Comparison of ENCODE assay signal across 8 mouse cellular contexts in genomic region chr3:94837959-94838496, GRCm38 (mm10). TPM values are rescaled to one million over a fixed set of nuclear protein-coding genes. Genes with fewer than 3 reads are reported as not detected.
DNase-seq lines count a peak whose midpoint lies in the region; ATAC-seq and TF ChIP-seq lines count a peak whose summit lies in the region.

No protein-coding gene starts in this region.

- H3K27ac ChIP-seq in embryonic facial prominence, embryonic 14.5 days (replicated peaks; ENCODE audit: low read depth, low read length), result peak overlapping the region; percentile 99
- peak overlapping the region; percentile 99 for H3K27ac ChIP-seq in heart, embryonic 10.5 days
- peak overlapping the region; percentile 97 for H3K27ac ChIP-seq in kidney, embryonic 14.5 days (ENCODE audit: low read depth, low read length)
- peak overlapping the region; percentile 98 for H3K27ac ChIP-seq in limb, embryonic 15.5 days
- H3K27ac ChIP-seq in midbrain, postnatal 0 days (ENCODE audit: low read depth, low read length), result peak overlapping the region; percentile 100

- TF ChIP-seq CTCF in midbrain, postnatal 0 days (IDR thresholded peaks at IDR 0.05), result 0 out of 2 replicates have a peak, but pooled peaks have one; percentile 5

- H3K9ac ChIP-seq in embryonic facial prominence, embryonic 14.5 days (ENCODE audit: low read depth, low read length), result peak overlapping the region; percentile 95
- peak overlapping the region; percentile 94 for H3K9ac ChIP-seq in kidney, embryonic 14.5 days (ENCODE audit: low read depth, low read length)
- peak overlapping the region; percentile 78 for H3K9ac ChIP-seq in limb, embryonic 15.5 days
- peak overlapping the region; percentile 99 for H3K9ac ChIP-seq in midbrain, postnatal 0 days (replicated peaks; ENCODE audit: low read length, poor library complexity, severe bottlenecking)

- peak overlapping the region; percentile 69 for H3K4me2 ChIP-seq in embryonic facial prominence, embryonic 14.5 days (ENCODE audit: low read depth, low read length)
- peak overlapping the region; percentile 76 for H3K4me2 ChIP-seq in kidney, embryonic 14.5 days (replicated peaks; ENCODE audit: low read depth, low read length)
- H3K4me2 ChIP-seq in limb, embryonic 15.5 days, result peak overlapping the region; percentile 61
- peak overlapping the region; percentile 56 for H3K4me2 ChIP-seq in midbrain, postnatal 0 days (ENCODE audit: low read depth, low read length, poor library complexity, severe bottlenecking)

- H3K36me3 ChIP-seq in embryonic facial prominence, embryonic 14.5 days (ENCODE audit: control insufficient read depth, insufficient read depth, low read length), result no peaks in the 10 kb centered on the region
- H3K36me3 ChIP-seq in heart, embryonic 10.5 days, result no peaks in the 10 kb centered on the region
- no peaks in the 10 kb centered on the region for H3K36me3 ChIP-seq in kidney, embryonic 14.5 days (ENCODE audit: control insufficient read depth, insufficient read depth, low read length)
- no peaks in the 10 kb centered on the region for H3K36me3 ChIP-seq in limb, embryonic 15.5 days
- H3K36me3 ChIP-seq in midbrain, postnatal 0 days (ENCODE audit: insufficient read depth, low read length), result no peaks in the 10 kb centered on the region

- H3K4me1 ChIP-seq in embryonic facial prominence, embryonic 14.5 days (ENCODE audit: control insufficient read depth, insufficient read depth, low read length), result peaks cover 7% of the 10 kb centered on the region
- peaks cover 17% of the 10 kb centered on the region for H3K4me1 ChIP-seq in heart, embryonic 10.5 days
- H3K4me1 ChIP-seq in kidney, embryonic 14.5 days (ENCODE audit: control insufficient read depth, insufficient read depth, low read length), result peaks cover 13% of the 10 kb centered on the region; the same call in 1 of the 2 replicates
- H3K4me1 ChIP-seq in limb, embryonic 15.5 days, result 0 out of 2 replicates have a peak, but pooled peaks cover 4% of the 10 kb centered on the region
- no peaks in the 10 kb centered on the region for H3K4me1 ChIP-seq in midbrain, postnatal 0 days (ENCODE audit: insufficient read depth, low read length)

- peak; percentile 84 for DNase-seq in A20 (ENCODE audit: low read depth, low spot score)
- DNase-seq in adrenal gland, postnatal 4 days (ENCODE audit: low spot score in 2 of 2), result peak; percentile 57 to 61
- DNase-seq in embryonic facial prominence, embryonic 14.5 days (ENCODE audit: low spot score), result peak; percentile 94
- peak; percentile 84 for DNase-seq in heart, embryonic 10.5 days (ENCODE audit: low spot score)
- DNase-seq in midbrain, postnatal 0 days (ENCODE audit: low spot score), result peak; percentile 91
- peak; percentile 58 to 77 for DNase-seq in spleen, postnatal 10 days (ENCODE audit: low spot score in 2 of 2)

- under 1% methylated on average over 24 of the region's 62 CpGs for WGBS in embryonic facial prominence, embryonic 14.5 days
- 6% methylated on average over 62 of the region's 62 CpGs for whole genome bisulfite sequencing in heart, embryonic 10.5 days
- WGBS in kidney, embryonic 14.5 days, result under 1% methylated on average over 51 of the region's 62 CpGs
- WGBS in limb, embryonic 15.5 days, result under 1% methylated on average over 44 of the region's 62 CpGs
- WGBS in midbrain, postnatal 0 days, result 2% methylated on average over 19 of the region's 62 CpGs

- H3K4me3 ChIP-seq in embryonic facial prominence, embryonic 14.5 days (ENCODE audit: low read depth, low read length), result peak overlapping the region; percentile 69
- H3K4me3 ChIP-seq in heart, embryonic 10.5 days, result peak overlapping the region; percentile 82
- peak overlapping the region; percentile 75 for H3K4me3 ChIP-seq in kidney, embryonic 14.5 days (ENCODE audit: low read length)
- H3K4me3 ChIP-seq in limb, embryonic 15.5 days, result peak overlapping the region; percentile 64
- peak overlapping the region; percentile 63 for H3K4me3 ChIP-seq in midbrain, postnatal 0 days (ENCODE audit: low read depth, low read length)

- H3K9me3 ChIP-seq in embryonic facial prominence, embryonic 14.5 days (ENCODE audit: control insufficient read depth, low read length), result no peaks in the 10 kb centered on the region
- no peaks in the 10 kb centered on the region for H3K9me3 ChIP-seq in heart, embryonic 10.5 days
- no peaks in the 10 kb centered on the region for H3K9me3 ChIP-seq in kidney, embryonic 14.5 days (ENCODE audit: control insufficient read depth, low read length)
- H3K9me3 ChIP-seq in limb, embryonic 15.5 days, result no peaks in the 10 kb centered on the region
- no peaks in the 10 kb centered on the region for H3K9me3 ChIP-seq in midbrain, postnatal 0 days (ENCODE audit: low read length)

- no peaks in the 10 kb centered on the region for H3K27me3 ChIP-seq in embryonic facial prominence, embryonic 14.5 days (replicated peaks; ENCODE audit: control insufficient read depth, insufficient read depth, low read length)
- no peaks in the 10 kb centered on the region for H3K27me3 ChIP-seq in heart, embryonic 10.5 days (ENCODE audit: insufficient read depth, poor library complexity, severe bottlenecking)
- H3K27me3 ChIP-seq in kidney, embryonic 14.5 days (ENCODE audit: control insufficient read depth, insufficient read depth, low read length), result no peaks in the 10 kb centered on the region
- H3K27me3 ChIP-seq in limb, embryonic 15.5 days, result no peaks in the 10 kb centered on the region
- no peaks in the 10 kb centered on the region for H3K27me3 ChIP-seq in midbrain, postnatal 0 days (ENCODE audit: insufficient read depth, low read length)

- ATAC-seq in embryonic facial prominence, embryonic 14.5 days (ENCODE audit: low read depth), result peak; percentile 79
- ATAC-seq in kidney, embryonic 14.5 days (ENCODE audit: low FRiP score, low TSS enrichment), result peak; percentile 81
- ATAC-seq in limb, embryonic 15.5 days (ENCODE audit: insufficient number of reproducible peaks, low FRiP score, low TSS enrichment, low read depth), result peak; percentile 78
- ATAC-seq in midbrain, postnatal 0 days (ENCODE audit: low FRiP score), result peak; percentile 88

RNA-seq across cellular contexts. Expression of gene Pogz, which starts 0.7 kb away (rescaled TPM):
- 10 to 100 TPM; 59.0 to 63.0 TPM for total RNA-seq in adrenal gland, postnatal 4 days (2021)
- polyA plus RNA-seq in embryonic facial prominence, embryonic 14.5 days (2014; fragmentation: Nextera tagmentation; extraction: Ambion mirVana), result 15.1 and 17.9 TPM in 2 replicates
- polyA plus RNA-seq in heart, embryonic 10.5 days (2016; fragmentation: Nextera tagmentation; extraction: Ambion mirVana), result 11.8 and 13.2 TPM in 2 replicates
- 19.7 and 24.4 TPM in 2 replicates for polyA plus RNA-seq in kidney, embryonic 14.5 days (2014; fragmentation: Nextera tagmentation; extraction: Ambion mirVana)
- polyA plus RNA-seq in limb, embryonic 15.5 days (2015; fragmentation: Nextera tagmentation; extraction: Ambion mirVana), result 12.9 and 13.1 TPM in 2 replicates
- 42.5 and 59.9 TPM in 2 replicates for total RNA-seq in midbrain, postnatal 0 days (2014; rRNA removed)
- 17.2 and 17.5 TPM in 2 replicates for polyA plus RNA-seq in midbrain, postnatal 0 days (2015; fragmentation: Nextera tagmentation; extraction: Ambion mirVana)

RNA-seq across cellular contexts. Expression of gene Psmb4, which starts 48.7 kb away (rescaled TPM):
- total RNA-seq in adrenal gland, postnatal 4 days (2021), result 100 to 1,000 TPM; 326 to 345 TPM
- polyA plus RNA-seq in embryonic facial prominence, embryonic 14.5 days (2014; fragmentation: Nextera tagmentation; extraction: Ambion mirVana), result 351 and 365 TPM in 2 replicates
- polyA plus RNA-seq in heart, embryonic 10.5 days (2016; fragmentation: Nextera tagmentation; extraction: Ambion mirVana), result 305 and 348 TPM in 2 replicates
- polyA plus RNA-seq in kidney, embryonic 14.5 days (2014; fragmentation: Nextera tagmentation; extraction: Ambion mirVana), result 355 and 392 TPM in 2 replicates
- polyA plus RNA-seq in limb, embryonic 15.5 days (2015; fragmentation: Nextera tagmentation; extraction: Ambion mirVana), result 312 and 330 TPM in 2 replicates
- total RNA-seq in midbrain, postnatal 0 days (2014; rRNA removed), result 270 and 309 TPM in 2 replicates
- polyA plus RNA-seq in midbrain, postnatal 0 days (2015; fragmentation: Nextera tagmentation; extraction: Ambion mirVana), result 358 and 362 TPM in 2 replicates

RNA-seq across cellular contexts. Expression of gene Cgn, which starts 51.7 kb away (rescaled TPM):
- total RNA-seq in adrenal gland, postnatal 4 days (2021), result 1 to 10 TPM; 3.7 to 6.2 TPM
- polyA plus RNA-seq in embryonic facial prominence, embryonic 14.5 days (2014; fragmentation: Nextera tagmentation; extraction: Ambion mirVana), result 4.0 and 5.8 TPM in 2 replicates
- 3.4 and 8.0 TPM in 2 replicates for polyA plus RNA-seq in heart, embryonic 10.5 days (2016; fragmentation: Nextera tagmentation; extraction: Ambion mirVana)
- polyA plus RNA-seq in kidney, embryonic 14.5 days (2014; fragmentation: Nextera tagmentation; extraction: Ambion mirVana), result 7.4 and 14.2 TPM in 2 replicates
- 16.7 and 16.9 TPM in 2 replicates for polyA plus RNA-seq in limb, embryonic 15.5 days (2015; fragmentation: Nextera tagmentation; extraction: Ambion mirVana)
- total RNA-seq in midbrain, postnatal 0 days (2014; rRNA removed), result 11.6 and 13.6 TPM in 2 replicates
- 11.4 and 12.4 TPM in 2 replicates for polyA plus RNA-seq in midbrain, postnatal 0 days (2015; fragmentation: Nextera tagmentation; extraction: Ambion mirVana)

Comparison
In these comparisons a context has a peak if more than half of its experiments do, and no peak if none do; other contexts are left out.
1. Peak in every context shown above with its lines: DNase-seq, ATAC-seq, H3K4me3 ChIP-seq and H3K27ac ChIP-seq.